Mouse (Mus musculus) kidney, embryonic 16.5 days (tissue): ENCODE results near the gene Npas3. TPM values are rescaled to one million over a fixed set of nuclear protein-coding genes. Genes with fewer than 3 reads are reported as not detected.

ENCODE experiments used
- ATAC-seq: fragments of 200-750 bp; cut with Nextera tagmentation; 2 replicates; pipeline ENCODE4 v1.8.0; 2017; ENCODE audit warnings: moderate TSS enrichment; ENCODE audit not compliant: low FRiP score, low TSS enrichment
- H3K27ac ChIP-seq: fragments of 300-500 bp; sonication (generic); 2 replicates; pipeline ENCODE4 v1.5.1; 2014; ENCODE audit warnings: low read length
- H3K27me3 ChIP-seq: fragments of 300-500 bp; sonication (generic); 2 replicates; pipeline ENCODE4 v1.6.1; 2014; ENCODE audit warnings: low read length, control low read depth, mixed read lengths; ENCODE audit not compliant: insufficient read depth
- H3K36me3 ChIP-seq: fragments of 300-500 bp; sonication (generic); 2 replicates; pipeline ENCODE4 v1.6.1; 2014; ENCODE audit warnings: low read length, control low read depth, mixed read lengths; ENCODE audit not compliant: insufficient read depth
- H3K4me1 ChIP-seq: fragments of 300-500 bp; sonication (generic); 2 replicates; pipeline ENCODE4 v1.6.1; 2014; ENCODE audit warnings: low read length, control low read depth, mixed read lengths; ENCODE audit not compliant: insufficient read depth
- H3K4me2 ChIP-seq: fragments of 300-500 bp; sonication (generic); replicated peaks from 2 replicates; pipeline ENCODE4 v1.6.1; 2014; ENCODE audit warnings: low read depth, low read length
- H3K4me3 ChIP-seq: fragments of 300-500 bp; sonication (generic); 2 replicates; pipeline ENCODE4 v1.5.1; 2014; ENCODE audit warnings: mild to moderate bottlenecking, low read length
- H3K9ac ChIP-seq: fragments of 300-500 bp; sonication (generic); replicated peaks from 2 replicates; pipeline ENCODE4 v1.6.1; 2014; ENCODE audit warnings: low read length
- H3K9me3 ChIP-seq: fragments of 300-500 bp; sonication (generic); 2 replicates; pipeline ENCODE4 v1.6.1; 2016; ENCODE audit warnings: low read length, control low read depth
- WGBS: fragments of 180-500 bp; shearing (Covaris S2); extraction: QIAGEN DNeasy Blood & Tissue Kit; methylation state at CpG from one replicate; pipeline ENCODE4 v1.1.7; 2014; 5-methylcytosine and 5-hydroxymethylcytosine counted together
- polyA plus RNA-seq: library from polyadenylated mRNA; unstranded; fragments of >200 nt; fragmentation: Nextera tagmentation; extraction: Ambion mirVana; gene quantifications from 2 replicates; pipeline ENCODE4 v1.2.1, GENCODE M21; 2015

Npas3 gene
- polyA plus RNA-seq, 1 experiment from 2014 or later, result 0.92 TPM

DNA sequence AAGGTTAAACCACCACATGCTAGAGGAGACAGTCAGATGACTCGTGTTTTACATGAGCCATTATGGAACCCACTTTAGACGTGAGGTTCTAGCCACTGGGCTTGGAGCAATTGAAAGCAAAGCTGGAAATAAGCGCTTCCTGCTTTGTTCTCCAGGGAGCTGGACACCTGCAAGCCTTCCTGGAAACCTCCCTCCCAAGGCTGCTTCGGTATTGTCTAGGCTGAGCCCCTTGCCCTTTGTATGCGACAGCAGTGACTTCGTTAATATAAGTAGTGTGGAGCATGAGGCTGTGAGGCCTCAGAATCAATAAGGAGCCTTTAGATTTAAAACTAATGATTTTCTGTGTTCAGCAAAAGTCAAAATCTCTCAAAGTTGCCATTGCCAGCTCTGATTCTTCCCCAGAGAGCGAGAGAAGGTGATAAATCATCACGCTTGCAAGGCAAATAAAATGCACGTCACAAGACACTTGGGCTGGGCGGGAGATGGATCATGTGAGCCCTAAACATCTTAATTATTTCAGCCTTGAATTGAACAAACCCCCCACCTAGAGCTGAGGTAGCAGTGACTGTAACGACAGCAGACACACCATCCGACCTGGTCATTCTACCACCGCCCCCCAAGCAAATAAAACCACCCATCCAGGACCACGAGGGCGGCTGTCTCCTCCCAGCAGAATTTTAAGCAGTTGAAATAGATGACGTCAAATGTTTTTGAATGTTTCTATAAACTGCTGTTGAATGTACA, 490.2 kb downstream of the Npas3 start:
- Histone ChIP-seq H3K9me3 (no peaks in the 10 kb centered on the region), H3K27me3 (no peaks in the 10 kb centered on the region; the same call in 1 of the 2 replicates), H3K9ac (no peak overlapping the region), H3K27ac (no peak overlapping the region), H3K36me3 (no peaks in the 10 kb centered on the region), H3K4me3 (no peak overlapping the region), H3K4me1 (peaks cover 11% of the 10 kb centered on the region; the same call in 1 of the 2 replicates), H3K4me2 (peak overlapping the region; percentile 30)
- ATAC-seq, result no peak
- 33% methylated on average over 16 of the region's 16 CpGs for WGBS

GRCm38 (mm10) chr12:53746653-53747052, 498.2 kb downstream of the Npas3 start:
- no peak for ATAC-seq
- H3K4me2 ChIP-seq, result no peak overlapping the region
- no peak overlapping the region for H3K4me3 ChIP-seq
- H3K9me3 ChIP-seq, result no peaks in the 10 kb centered on the region
- WGBS, result 37% methylated on average over 5 of the region's 5 CpGs
- H3K27ac ChIP-seq, result no peak overlapping the region
- H3K27me3 ChIP-seq, result peaks cover 7% of the 10 kb centered on the region
- no peak overlapping the region for H3K9ac ChIP-seq
- no peaks in the 10 kb centered on the region for H3K36me3 ChIP-seq
- H3K4me1 ChIP-seq, result no peaks in the 10 kb centered on the region

DNA sequence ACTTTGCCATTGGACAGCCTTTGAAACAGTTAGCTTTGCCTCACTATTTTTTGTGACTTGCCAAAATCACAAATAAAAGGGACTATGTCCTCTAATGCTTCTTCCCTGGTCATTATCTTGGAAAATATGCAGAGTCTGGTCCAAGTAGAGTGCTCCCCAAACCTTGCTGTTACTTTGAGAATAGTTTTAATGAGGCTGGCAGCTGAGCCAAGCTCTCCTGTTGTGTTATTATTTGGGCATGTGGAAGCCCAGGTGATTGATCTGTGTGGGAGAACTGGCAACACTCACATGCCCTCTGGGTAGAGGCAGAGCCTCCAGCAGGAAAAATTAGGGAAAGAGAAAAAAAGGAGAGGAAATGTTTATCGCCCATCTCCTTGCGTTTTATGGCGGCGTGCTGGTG, 500.9 kb downstream of the Npas3 start:
- H3K4me3 ChIP-seq, result no peak overlapping the region
- H3K4me1 ChIP-seq, result peaks cover 7% of the 10 kb centered on the region
- H3K9ac ChIP-seq, result no peak overlapping the region
- H3K9me3 ChIP-seq, result no peaks in the 10 kb centered on the region
- no peak overlapping the region for H3K4me2 ChIP-seq
- WGBS, result 58% methylated on average over 4 of the region's 4 CpGs
- no peaks in the 10 kb centered on the region for H3K36me3 ChIP-seq
- ATAC-seq, result no peak
- no peak overlapping the region for H3K27ac ChIP-seq
- H3K27me3 ChIP-seq, result peaks cover 7% of the 10 kb centered on the region; the same call in 1 of the 2 replicates

DNA sequence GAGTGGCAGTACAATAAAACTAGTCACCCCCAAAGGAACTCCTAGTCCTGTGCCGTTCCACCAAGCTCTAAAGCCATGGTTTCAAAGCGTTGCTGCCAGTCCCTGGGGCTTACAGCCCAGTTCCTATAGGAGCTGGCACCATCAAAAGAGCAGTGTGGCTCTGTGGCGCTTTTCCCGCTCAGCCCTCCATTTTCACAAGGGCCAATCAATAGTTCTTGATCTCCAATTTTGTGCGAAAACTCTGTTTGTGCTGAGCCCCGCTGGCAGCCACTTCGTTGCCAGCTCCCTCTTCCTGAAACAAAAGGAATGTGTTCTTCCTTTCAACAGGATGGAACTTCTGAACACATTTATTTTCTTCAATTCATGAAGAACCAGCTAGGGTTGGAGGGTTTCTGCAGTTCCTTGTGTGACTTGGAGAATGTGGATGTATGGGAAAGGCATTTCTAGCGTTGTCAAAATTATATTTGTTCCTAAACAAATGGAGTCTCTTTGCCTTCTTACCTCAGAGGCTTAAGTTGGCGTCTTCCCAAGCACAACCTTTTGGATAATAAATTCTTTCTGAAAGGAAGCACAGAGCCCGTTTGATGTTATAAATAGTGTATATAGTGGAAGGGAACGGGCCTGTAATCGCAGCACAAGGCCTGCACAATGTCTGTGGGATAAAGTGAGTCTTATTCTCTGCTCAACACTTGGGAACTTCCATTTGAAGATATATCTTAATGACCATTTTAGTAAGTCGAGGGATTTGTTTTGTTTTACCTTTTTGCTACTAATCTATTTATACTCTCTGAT, 504.0 kb downstream of the Npas3 start:
- Histone ChIP-seq H3K36me3 (no peaks in the 10 kb centered on the region), H3K4me2 (no peak overlapping the region), H3K9ac (no peak overlapping the region), H3K4me1 (peaks cover 7% of the 10 kb centered on the region), H3K27ac (no peak overlapping the region), H3K9me3 (no peaks in the 10 kb centered on the region), H3K27me3 (peaks cover 7% of the 10 kb centered on the region; the same call in 1 of the 2 replicates), H3K4me3 (no peak overlapping the region)
- ATAC-seq, result no peak
- WGBS, result 62% methylated on average over 13 of the region's 13 CpGs

DNA sequence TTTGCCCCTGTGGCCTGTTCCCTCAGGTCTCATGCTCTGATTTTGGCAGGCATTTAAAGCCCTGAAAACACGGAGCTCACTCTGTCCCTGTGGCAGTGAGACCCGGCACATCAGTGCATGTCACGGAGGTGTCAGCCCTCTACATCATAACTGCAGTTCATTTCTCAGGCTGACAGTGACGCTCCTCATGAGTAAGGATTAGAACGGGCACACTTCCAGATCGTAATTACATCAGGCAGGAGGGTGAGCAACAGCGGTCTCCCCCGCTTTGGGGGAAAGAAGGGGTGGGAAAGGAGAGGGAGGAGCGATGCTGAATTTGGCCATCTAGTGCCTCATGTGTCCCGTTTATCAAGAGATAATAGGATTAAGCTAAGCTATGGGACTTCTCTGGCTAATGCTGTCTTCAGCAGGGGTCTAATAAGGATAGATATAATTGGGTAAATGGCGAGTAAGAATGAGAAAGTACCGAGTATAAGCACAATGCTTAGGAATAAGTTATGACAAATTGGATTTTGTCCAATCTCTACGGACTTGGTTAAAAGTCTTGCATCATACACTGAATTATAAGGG, 505.0 kb downstream of the Npas3 start:
- H3K9me3 ChIP-seq, result no peaks in the 10 kb centered on the region
- H3K4me1 ChIP-seq, result peaks cover 7% of the 10 kb centered on the region
- peaks cover 7% of the 10 kb centered on the region; the same call in 1 of the 2 replicates for H3K27me3 ChIP-seq
- no peak for ATAC-seq
- H3K27ac ChIP-seq, result no peak overlapping the region
- H3K4me2 ChIP-seq, result no peak overlapping the region
- H3K9ac ChIP-seq, result no peak overlapping the region
- H3K4me3 ChIP-seq, result no peak overlapping the region
- no peaks in the 10 kb centered on the region for H3K36me3 ChIP-seq
- 49% methylated on average over 13 of the region's 13 CpGs for WGBS

DNA sequence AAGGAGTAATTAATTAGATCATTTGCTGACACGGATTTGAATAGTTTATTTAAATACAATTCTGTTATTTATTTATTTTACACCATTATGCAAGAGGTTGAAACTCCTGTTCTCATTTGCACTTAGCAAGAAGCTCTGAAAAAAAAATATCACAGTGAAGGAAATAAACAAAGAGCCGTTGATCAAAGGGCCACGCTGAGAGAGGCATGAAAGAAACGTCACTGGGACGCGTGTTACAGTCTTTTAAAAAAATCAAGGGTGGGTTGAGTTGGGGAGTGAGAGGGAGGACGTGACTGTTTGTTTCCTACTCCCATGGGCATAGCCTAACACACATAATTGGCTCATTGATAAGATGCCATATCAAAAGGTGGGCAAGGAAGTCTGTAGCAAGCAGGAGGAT, 505.8 kb downstream of the Npas3 start:
- Histone ChIP-seq H3K4me2 (no peak overlapping the region), H3K27ac (no peak overlapping the region), H3K9me3 (no peaks in the 10 kb centered on the region), H3K4me3 (no peak overlapping the region), H3K36me3 (no peaks in the 10 kb centered on the region), H3K27me3 (peaks cover 4% of the 10 kb centered on the region; the same call in 1 of the 2 replicates), H3K9ac (no peak overlapping the region), H3K4me1 (peaks cover 13% of the 10 kb centered on the region)
- WGBS, result 24% methylated on average over 7 of the region's 7 CpGs
- no peak for ATAC-seq

DNA sequence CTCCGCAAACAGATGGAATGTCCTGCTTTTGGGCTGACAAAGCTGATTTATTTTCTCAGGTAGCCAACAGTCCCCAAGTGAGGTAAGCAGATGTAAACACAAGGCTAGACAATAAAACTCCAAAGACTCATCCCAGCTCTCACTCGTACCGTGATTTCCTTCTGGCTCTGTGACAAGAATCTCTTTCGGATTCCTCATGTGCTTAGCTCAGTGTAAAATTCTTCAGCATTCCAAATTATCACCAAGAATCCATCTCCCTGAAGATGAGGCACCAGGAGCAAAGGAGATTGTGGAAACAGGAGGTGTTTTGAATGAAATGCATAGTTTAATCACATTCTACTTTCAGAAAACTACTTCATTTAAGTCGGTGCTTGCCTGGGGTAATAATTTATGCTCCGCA, 509.2 kb downstream of the Npas3 start:
- Histone ChIP-seq H3K4me2 (no peak overlapping the region), H3K27ac (no peak overlapping the region), H3K27me3 (peaks cover 2% of the 10 kb centered on the region; the same call in 1 of the 2 replicates), H3K9me3 (no peaks in the 10 kb centered on the region), H3K4me3 (no peak overlapping the region), H3K4me1 (peaks cover 14% of the 10 kb centered on the region), H3K36me3 (no peaks in the 10 kb centered on the region), H3K9ac (no peak overlapping the region)
- WGBS, result 51% methylated on average over 6 of the region's 6 CpGs
- ATAC-seq, result no peak

DNA sequence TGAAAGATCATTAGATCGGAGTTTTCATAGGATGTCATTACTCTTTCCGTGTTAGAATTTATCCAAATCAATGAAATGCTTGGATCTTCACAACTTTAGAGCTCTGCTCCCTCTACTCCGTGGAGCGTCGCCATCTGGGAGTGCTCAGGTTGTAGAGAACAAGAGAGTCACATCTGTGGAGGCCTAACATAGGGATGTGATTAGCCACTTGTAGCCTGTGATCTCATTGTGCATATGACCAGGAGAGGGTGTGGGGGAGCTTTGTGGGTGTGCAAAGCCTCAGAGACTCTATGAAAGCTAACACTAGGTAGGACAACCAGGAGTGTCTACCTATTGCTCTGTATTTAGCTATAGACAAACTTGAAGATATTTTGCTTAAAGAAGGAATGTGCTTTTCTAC, 509.9 kb downstream of the Npas3 start:
- WGBS, result 64% methylated on average over 5 of the region's 5 CpGs
- Histone ChIP-seq H3K36me3 (no peaks in the 10 kb centered on the region), H3K4me2 (no peak overlapping the region), H3K4me1 (peaks cover 11% of the 10 kb centered on the region), H3K27ac (no peak overlapping the region), H3K9me3 (no peaks in the 10 kb centered on the region), H3K9ac (no peak overlapping the region), H3K4me3 (no peak overlapping the region), H3K27me3 (peaks cover 2% of the 10 kb centered on the region; the same call in 1 of the 2 replicates)
- peak; percentile 27; the same call in 1 of the 2 replicates for ATAC-seq

- Histone ChIP-seq H3K27me3 (peaks cover 2% of the 10 kb centered on the region; the same call in 1 of the 2 replicates), H3K27ac (no peak overlapping the region), H3K36me3 (no peaks in the 10 kb centered on the region), H3K4me3 (no peak overlapping the region), H3K9me3 (no peaks in the 10 kb centered on the region), H3K4me1 (peaks cover 8% of the 10 kb centered on the region), H3K9ac (no peak overlapping the region), H3K4me2 (no peak overlapping the region)
- WGBS, result 42% methylated on average over 4 of the region's 4 CpGs
- ATAC-seq, result no peak
Measured at GRCm38 (mm10) chr12:53764143-53764542, 515.7 kb downstream of the Npas3 start.
